Mouse (Mus musculus): ENCODE measurements at regions not wholly inside any gene's neighbourhood (a gene's known extent, or its start where the extent isn't known, plus 50 kb on each side); places are given as distances from the start of the nearest gene placed in this dataset.

DNA sequence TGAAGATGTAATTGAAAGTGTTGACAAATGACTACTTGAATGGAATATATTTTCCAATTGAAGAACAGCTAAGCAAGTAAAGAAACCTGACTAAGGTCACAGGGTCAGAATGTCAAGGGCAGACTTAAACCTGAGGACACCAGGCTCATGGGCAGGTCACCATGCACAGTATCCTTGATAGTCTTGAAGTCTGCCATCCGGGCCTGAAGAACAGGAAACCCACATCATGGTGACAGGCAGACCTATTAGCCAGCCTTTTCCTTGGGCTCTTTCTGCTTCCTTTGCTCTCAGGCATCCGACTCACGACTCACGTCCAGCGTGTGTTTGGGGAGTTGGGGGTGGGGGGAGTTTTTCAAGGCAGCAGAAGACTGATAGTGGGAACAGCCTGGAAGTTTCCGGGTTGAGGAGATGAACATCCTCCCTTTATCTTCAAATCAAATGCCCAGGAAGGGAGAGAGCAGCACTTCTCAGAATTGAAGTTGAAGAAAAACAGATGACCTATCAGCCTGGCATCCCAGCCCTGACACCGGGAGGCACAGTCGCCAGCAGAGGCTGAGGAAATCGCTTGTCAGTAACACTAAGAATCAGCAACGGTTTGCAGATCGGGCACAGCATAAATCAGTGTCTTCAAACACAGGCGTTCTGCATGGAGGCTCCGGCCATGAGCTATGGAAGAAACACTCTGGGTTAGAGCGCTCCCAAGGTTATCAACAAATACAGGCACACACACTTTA, 163.5 kb downstream of the Opa1 start:
- TF ChIP-seq CTCF (IDR thresholded peaks at IDR 0.05; ENCODE audit: control insufficient read depth, insufficient read depth, low read length) (no peak), POLR2A (IDR thresholded peaks at IDR 0.05; ENCODE audit: borderline replicate concordance, control insufficient read depth, low read depth, low read length) (no peak)
